Mouse (Mus musculus) myocyte (in vitro differentiated cells): ENCODE measurements around the gene Zc3h10. TPM values are rescaled to one million over a fixed set of nuclear protein-coding genes. Genes with fewer than 3 reads are reported as not detected.
"Not testable (repeated sequence)": the region's sequence is repeated elsewhere in the genome, so short reads cannot be mapped to it uniquely, and the experiment has no call there.

Experiments
- H3K27me3 ChIP-seq: one replicate; pipeline ENCODE4 v1.6.1; 2011; ENCODE audit not compliant: control insufficient read depth, insufficient read depth, insufficient read length
- H3K36me3 ChIP-seq: one replicate; pipeline ENCODE4 v1.6.1; 2011; ENCODE audit not compliant: control insufficient read depth, insufficient read depth
- H3K4me2 ChIP-seq: one replicate; pipeline ENCODE4 v1.6.1; 2011; ENCODE audit warnings: low read depth, control low read depth
- H3K4me3 ChIP-seq: one replicate; pipeline ENCODE4 v1.5.1; 2011; ENCODE audit warnings: mild to moderate bottlenecking, control low read depth, moderate library complexity
- H3K79me2 ChIP-seq: one replicate; pipeline ENCODE4 v1.6.1; 2011; ENCODE audit not compliant: control insufficient read depth, insufficient read depth
- H3ac ChIP-seq: one replicate; pipeline ENCODE4 v1.6.1; 2011; ENCODE audit not compliant: control insufficient read depth, insufficient read length
- CEBPB ChIP-seq: IDR thresholded peaks from 2 replicates; pipeline ENCODE4 v1.6.1; 2011; ENCODE audit warnings: mild to moderate bottlenecking, moderate library complexity; ENCODE audit not compliant: poor library complexity, insufficient read depth, severe bottlenecking
- E2F4 ChIP-seq: IDR thresholded peaks from one replicate; pipeline ENCODE4 v1.6.1; 2011; ENCODE audit warnings: mild to moderate bottlenecking, control low read depth, moderate library complexity; ENCODE audit not compliant: insufficient read depth
- MAX ChIP-seq: IDR thresholded peaks from one replicate; pipeline ENCODE4 v1.6.1; 2011; ENCODE audit warnings: low read depth, mild to moderate bottlenecking, control low read depth
- MYOD1 ChIP-seq, 3 experiments: IDR thresholded peaks; one replicate each; pipeline ENCODE4 v1.6.1; 2011; ENCODE audit warnings: control low read depth in 2 of 3, low read depth in 2 of 3, mild to moderate bottlenecking in 2 of 3, moderate library complexity in 1 of 3; ENCODE audit not compliant: insufficient read length in 2 of 3, control insufficient read depth in 1 of 3
- MYOG ChIP-seq, 3 experiments: IDR thresholded peaks; one replicate each; pipeline ENCODE4 v1.6.1; 2011; ENCODE audit warnings: control low read depth in 2 of 3, low read depth in 2 of 3, mild to moderate bottlenecking in 2 of 3; ENCODE audit not compliant: insufficient read length in 2 of 3, control insufficient read depth in 1 of 3, insufficient read depth in 1 of 3
- POLR2A ChIP-seq: IDR thresholded peaks from one replicate; pipeline ENCODE4 v1.6.1; 2011; ENCODE audit warnings: low read depth, mild to moderate bottlenecking, control low read depth, moderate library complexity; ENCODE audit not compliant: insufficient read length
- POLR2AphosphoS2 ChIP-seq: IDR thresholded peaks from one replicate; pipeline ENCODE4 v1.6.1; 2011; ENCODE audit warnings: low read depth, control low read depth; ENCODE audit not compliant: insufficient read length
- REST ChIP-seq: IDR thresholded peaks from one replicate; pipeline ENCODE4 v1.6.1; 2011; ENCODE audit warnings: mild to moderate bottlenecking, control low read depth, moderate library complexity; ENCODE audit not compliant: insufficient read depth, insufficient read length
- SRF ChIP-seq: IDR thresholded peaks from one replicate; pipeline ENCODE4 v1.6.1; 2011; ENCODE audit warnings: low read depth; ENCODE audit not compliant: control insufficient read depth, insufficient read length
- TCF12 ChIP-seq: IDR thresholded peaks from one replicate; pipeline ENCODE4 v1.6.1; 2011; ENCODE audit warnings: mild to moderate bottlenecking, control low read depth; ENCODE audit not compliant: poor library complexity, insufficient read depth, severe bottlenecking
- TCF3 ChIP-seq: IDR thresholded peaks from one replicate; pipeline ENCODE4 v1.6.1; 2011; ENCODE audit warnings: low read depth, control low read depth; ENCODE audit not compliant: insufficient read length
- USF1 ChIP-seq: IDR thresholded peaks from one replicate; pipeline ENCODE4 v1.6.1; 2011; ENCODE audit warnings: low read depth, mild to moderate bottlenecking, control low read depth, moderate library complexity
- polyA plus RNA-seq: library from polyadenylated mRNA; unstranded; fragments of >200 nt; fragmentation: generic; extraction: Trizol; gene quantifications from one replicate; pipeline ENCODE4 v1.2.1, GENCODE M21; 2012; ENCODE audit warnings: missing spikeins

The Zc3h10 gene
- polyA plus RNA-seq, 1 experiment, result 13.8 TPM

- peaks cover 38% of the 10 kb centered on the region for H3K36me3 ChIP-seq
- no peak overlapping the region for H3ac ChIP-seq
- TF ChIP-seq POLR2AphosphoS2 (peak; percentile 74), TCF3 (no peak)
Observed at GRCm38 (mm10) chr10:128509203-128509602, 38.4 kb downstream of the Zc3h10 start.

GRCm38 (mm10) chr10:128508260-128508659 is 39.3 kb downstream of the Zc3h10 start:
- H3K27me3 ChIP-seq, result no peaks in the 10 kb centered on the region
- no peak overlapping the region for H3K4me2 ChIP-seq
- no peaks in the 10 kb centered on the region for H3K79me2 ChIP-seq
- no peak for TF ChIP-seq TCF12
- TF ChIP-seq POLR2AphosphoS2, result no peak
- no peak for TF ChIP-seq CEBPB
- TF ChIP-seq SRF, result no peak
- TF ChIP-seq MAX, result no peak
- no peak for TF ChIP-seq MYOD1 (IDR thresholded peaks at IDR 0.05; ENCODE audit: control insufficient read depth in 1 of 3, insufficient read length in 2 of 3, low read depth in 2 of 3)
- TF ChIP-seq POLR2A, result no peak
- no peak for TF ChIP-seq REST
- H3K36me3 ChIP-seq, result peaks cover 28% of the 10 kb centered on the region
- H3K4me3 ChIP-seq, result no peak overlapping the region
- no peak overlapping the region for H3ac ChIP-seq

More at GRCm38 (mm10) chr10:128509203-128509602, 38.4 kb downstream of the Zc3h10 start:
- no peaks in the 10 kb centered on the region for H3K79me2 ChIP-seq
- H3K4me3 ChIP-seq, result no peak overlapping the region
- H3K27me3 ChIP-seq, result no peaks in the 10 kb centered on the region
- no peak overlapping the region for H3K4me2 ChIP-seq

- Histone ChIP-seq H3K79me2 (no peaks in the 10 kb centered on the region), H3K36me3 (peaks cover 19% of the 10 kb centered on the region)
- TF ChIP-seq REST (no peak), SRF (no peak), MYOD1 (IDR thresholded peaks at IDR 0.05; ENCODE audit: control insufficient read depth in 1 of 3, insufficient read length in 2 of 3, low read depth in 2 of 3) (no peak), MAX (no peak), USF1 (no peak), E2F4 (no peak), TCF3 (no peak), POLR2AphosphoS2 (no peak), CEBPB (no peak), POLR2A (no peak), MYOG (IDR thresholded peaks at IDR 0.05; ENCODE audit: control insufficient read depth in 1 of 3, insufficient read depth in 1 of 3, insufficient read length in 2 of 3, low read depth in 2 of 3) (no peak)
Observed at GRCm38 (mm10) chr10:128505974-128506373, 41.6 kb downstream of the Zc3h10 start.

GRCm38 (mm10) chr10:128505371-128505667 is 42.3 kb downstream of the Zc3h10 start:
- not testable (repeated sequence) for H3ac ChIP-seq, H3K4me3 ChIP-seq, H3K79me2 ChIP-seq, H3K27me3 ChIP-seq, H3K4me2 ChIP-seq
- H3K36me3 ChIP-seq, result peaks cover 13% of the 10 kb centered on the region

More at GRCm38 (mm10) chr10:128505974-128506373, 41.6 kb downstream of the Zc3h10 start:
- Histone ChIP-seq H3K27me3 (no peaks in the 10 kb centered on the region), H3K4me3 (no peak overlapping the region), H3ac (no peak overlapping the region), H3K4me2 (no peak overlapping the region)

- H3ac ChIP-seq, result no peak overlapping the region
- peak overlapping the region; percentile 25 for H3K4me2 ChIP-seq
- H3K4me3 ChIP-seq, result no peak overlapping the region
- H3K36me3 ChIP-seq, result peaks cover 8% of the 10 kb centered on the region
- TF ChIP-seq MAX, result no peak
- TF ChIP-seq MYOG (IDR thresholded peaks at IDR 0.05; ENCODE audit: control insufficient read depth in 1 of 3, insufficient read depth in 1 of 3, insufficient read length in 2 of 3, low read depth in 2 of 3), result peak in 1 of 3 experiments; percentile 4
- no peaks in the 10 kb centered on the region for H3K79me2 ChIP-seq
- H3K27me3 ChIP-seq, result no peaks in the 10 kb centered on the region
Observed at GRCm38 (mm10) chr10:128504641-128505370, 42.8 kb downstream of the Zc3h10 start.

GRCm38 (mm10) chr10:128504012-128504411 is 43.6 kb downstream of the Zc3h10 start:
- H3K4me3 ChIP-seq, result no peak overlapping the region
- TF ChIP-seq TCF12, result no peak
- no peak for TF ChIP-seq POLR2AphosphoS2
- H3K36me3 ChIP-seq, result peaks cover under 1% of the 10 kb centered on the region

More at GRCm38 (mm10) chr10:128504012-128504411, 43.6 kb downstream of the Zc3h10 start:
- no peak overlapping the region for H3ac ChIP-seq
- H3K79me2 ChIP-seq, result no peaks in the 10 kb centered on the region
- peak overlapping the region; percentile 25 for H3K4me2 ChIP-seq
- H3K27me3 ChIP-seq, result no peaks in the 10 kb centered on the region
